Mouse (Mus musculus) retina, postnatal 7 days (tissue): ENCODE measurements around the gene Dffb.

ENCODE experiments used
- DNase-seq: peaks from one replicate; pipeline ENCODE4 v3.0.0-alpha.2; 2012; ENCODE audit warnings: low read depth, low spot score

Gene Dffb

GRCm38 (mm10) chr4:153974431-153975291 is at the start of gene Dffb, which contains the start of gene Cep104:
Gene Dffb, minus strand, starts transcription at chr4:153975126.
Gene Cep104, plus strand, starts transcription at chr4:153975194.
- peak; percentile 92 for DNase-seq

DNA sequence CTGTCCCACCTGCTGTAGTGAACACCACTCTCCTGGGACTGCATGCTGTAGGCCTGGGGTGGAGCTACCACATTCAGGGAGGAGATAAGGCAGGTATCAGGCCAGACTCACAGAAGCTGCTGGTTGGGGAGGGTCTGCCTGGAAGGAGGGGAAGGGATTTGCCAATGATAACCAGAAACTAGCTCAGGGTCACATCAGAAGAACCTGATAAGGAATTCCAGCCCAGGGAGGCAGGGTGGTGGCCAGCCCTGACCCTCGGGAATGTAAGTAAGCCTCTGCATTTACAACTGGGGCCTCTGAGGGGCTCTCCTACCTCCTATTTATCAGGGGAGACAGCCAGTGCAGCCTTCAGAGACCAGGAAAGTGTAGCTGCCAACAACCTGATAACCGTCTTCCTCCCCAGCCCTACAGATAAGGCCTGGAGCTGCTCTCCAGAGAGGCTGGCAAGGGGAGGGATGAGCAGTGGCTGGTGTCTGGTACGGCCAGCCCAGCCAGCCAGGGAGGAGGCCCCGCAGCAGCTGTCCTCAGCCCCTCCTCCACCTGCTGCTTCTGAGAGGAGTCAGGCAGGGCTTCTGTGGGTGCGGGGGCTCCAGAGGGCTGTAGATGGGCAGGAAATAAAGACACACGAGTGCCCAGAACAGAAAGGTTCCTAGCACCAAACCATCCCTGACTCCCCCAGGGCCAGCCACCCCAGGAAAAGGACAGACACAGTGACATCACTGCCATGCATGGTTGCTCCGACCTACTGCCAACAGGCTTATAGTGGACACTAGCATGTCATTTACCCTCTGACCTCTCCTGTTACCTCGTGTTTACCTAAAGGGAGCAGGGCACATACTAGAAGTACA is 49.1 kb upstream of the Dffb start:
- no peak for DNase-seq

GRCm38 (mm10) chr4:154022844-154023243 is 47.9 kb upstream of the Dffb start:
- DNase-seq, result no peak

GRCm38 (mm10) chr4:154022407-154022806 is 47.5 kb upstream of the Dffb start:
- no peak for DNase-seq

- no peak for DNase-seq
Observed at GRCm38 (mm10) chr4:154021432-154021831, 46.5 kb upstream of the Dffb start.

GRCm38 (mm10) chr4:154019571-154019970 is 44.6 kb upstream of the Dffb start:
- DNase-seq, result no peak

DNA sequence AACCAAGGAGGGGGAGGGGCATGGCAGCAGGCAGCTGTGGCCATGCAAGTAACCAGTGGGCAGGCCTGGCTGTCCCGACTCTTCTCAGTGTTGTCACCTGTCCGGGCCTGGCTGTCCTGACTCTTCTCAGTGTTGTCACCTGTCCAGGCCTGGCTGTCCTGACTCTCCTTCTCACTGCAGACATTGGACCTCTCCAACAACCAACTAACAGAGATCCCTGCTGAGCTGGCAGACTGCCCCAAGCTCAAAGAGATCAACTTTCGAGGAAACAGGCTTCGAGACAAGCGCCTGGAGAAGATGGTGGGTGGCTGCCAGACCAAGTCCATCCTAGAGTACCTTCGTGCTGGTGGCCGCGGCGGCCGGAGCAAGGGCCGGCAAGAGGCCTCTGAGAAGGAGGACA is 40.5 kb upstream of the Dffb start:
- DNase-seq, result no peak

- DNase-seq, result no peak
Observed at GRCm38 (mm10) chr4:154012132-154012882, 37.4 kb upstream of the Dffb start.

- DNase-seq, result peak; percentile 83
Observed at GRCm38 (mm10) chr4:154011646-154012089, 36.7 kb upstream of the Dffb start, which contains the start of gene Lrrc47. Gene Lrrc47, plus strand, starts transcription at chr4:154011731.

DNA sequence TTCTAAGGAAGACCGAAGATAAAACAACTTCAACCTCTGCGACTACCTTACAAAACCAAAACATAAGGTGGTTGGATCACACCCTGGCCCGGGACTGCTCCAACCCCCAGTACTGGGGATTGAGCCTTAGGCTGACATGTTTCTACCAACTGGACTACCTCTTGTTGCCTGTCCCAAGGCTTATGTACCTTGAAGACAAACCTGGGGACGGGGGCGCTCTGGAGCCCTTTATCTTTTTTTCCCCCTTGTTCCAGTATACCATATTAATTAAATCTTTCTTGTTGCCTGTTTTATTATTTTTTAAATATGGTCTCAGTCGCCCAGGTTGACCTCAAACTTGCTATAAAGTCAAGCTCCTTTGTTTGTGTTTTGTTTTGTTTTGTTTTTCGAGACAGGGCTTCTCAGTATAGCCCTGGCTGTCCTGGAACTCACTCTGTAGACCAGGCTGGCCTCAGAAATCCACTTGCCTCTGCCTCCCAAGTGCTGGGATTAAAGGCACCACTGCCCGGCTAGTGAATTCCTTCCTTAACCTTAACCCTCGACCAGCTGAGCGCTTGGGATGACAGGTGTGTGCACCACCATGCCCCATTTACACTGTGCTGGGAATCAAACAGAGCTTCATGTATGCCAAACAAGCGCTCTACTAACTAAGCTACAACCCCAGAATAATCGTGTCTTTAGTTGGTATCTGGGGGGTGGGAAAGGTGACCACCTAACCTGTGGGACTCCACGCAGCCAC is 36.1 kb upstream of the Dffb start:
- no peak for DNase-seq

GRCm38 (mm10) chr4:154007759-154008158 is 32.8 kb upstream of the Dffb start:
- no peak for DNase-seq

DNA sequence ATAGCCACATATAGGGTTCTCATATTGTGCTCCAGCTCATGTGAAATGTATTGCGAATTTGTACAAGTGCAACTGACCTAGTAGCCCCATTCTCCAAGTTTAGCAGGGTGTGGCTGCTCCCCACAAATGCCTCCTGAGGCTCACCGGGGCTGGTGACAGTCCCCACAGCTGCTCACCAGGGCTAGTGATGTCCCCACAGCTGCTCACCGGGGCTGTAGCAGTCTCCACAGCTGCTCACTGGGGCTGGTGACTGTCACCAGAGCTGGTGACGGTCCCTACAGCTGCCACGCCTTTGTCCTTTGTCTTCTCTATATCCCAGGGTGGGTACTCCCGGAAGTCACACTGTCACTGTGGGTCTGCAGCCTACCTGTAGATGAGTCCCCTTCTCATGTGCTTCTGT is 31.3 kb upstream of the Dffb start:
- DNase-seq, result no peak

DNA sequence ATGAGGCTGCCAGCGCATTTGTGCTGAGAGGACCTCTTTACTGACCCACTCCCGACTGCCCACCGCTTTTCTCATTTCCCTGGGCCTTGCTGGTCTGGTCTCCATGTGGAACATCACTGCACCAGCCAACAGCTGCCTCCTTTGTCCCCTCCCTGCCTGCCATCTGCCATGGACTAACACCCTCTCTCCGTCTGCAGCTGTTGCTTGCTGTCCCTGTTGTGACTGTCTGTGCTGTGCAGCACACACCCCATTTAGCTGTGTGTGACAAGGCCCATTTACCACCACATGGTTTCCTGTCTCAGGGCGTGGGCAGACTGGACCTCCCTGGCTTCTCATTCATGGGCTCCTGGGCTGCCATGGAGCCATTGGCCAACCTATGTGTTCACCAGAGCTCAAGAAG is 30.6 kb upstream of the Dffb start:
- no peak for DNase-seq

DNA sequence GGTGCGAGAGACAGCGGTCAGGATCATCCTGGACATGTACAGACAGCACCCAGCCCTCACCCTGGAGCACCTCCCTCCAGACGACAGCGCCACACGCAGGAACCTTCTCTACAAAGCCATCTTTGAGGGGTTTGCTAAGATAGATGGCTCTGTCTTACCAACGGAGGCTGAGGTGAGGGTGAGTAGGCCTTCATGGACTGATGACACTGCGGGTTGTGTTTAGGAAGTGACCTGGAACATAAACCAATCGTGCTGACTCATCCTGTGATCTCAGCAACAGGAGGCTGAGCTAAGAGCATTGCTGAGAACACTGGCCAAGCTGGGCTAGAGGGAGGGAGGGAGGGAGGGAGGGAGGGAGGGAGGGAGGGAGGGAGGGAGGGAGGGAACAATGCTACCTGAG is 18.6 kb upstream of the Dffb start:
- DNase-seq, result no peak

DNA sequence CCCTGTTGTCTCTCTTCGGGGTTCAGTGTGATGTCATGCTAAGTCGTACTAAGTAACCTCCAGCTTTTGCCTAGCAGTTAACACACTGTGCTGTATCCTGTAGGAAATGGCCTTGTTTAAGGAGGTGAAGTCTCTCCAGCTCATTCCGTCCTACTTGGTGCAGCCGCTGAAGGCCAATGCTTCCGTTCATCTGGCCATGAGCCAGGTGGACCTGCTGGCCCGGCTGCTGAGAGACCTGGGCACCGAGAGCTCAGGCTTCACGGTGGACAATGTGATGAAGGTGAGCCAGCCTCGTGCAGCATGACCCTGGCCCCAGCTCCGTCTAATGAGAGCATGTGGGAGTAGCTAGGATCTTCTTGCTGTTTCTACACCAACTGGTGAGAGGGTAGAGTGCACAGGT is 17.8 kb upstream of the Dffb start:
- no peak for DNase-seq

- no peak for DNase-seq
Observed at GRCm38 (mm10) chr4:153980470-153980869, 5.5 kb upstream of the Dffb start.

- no peak for DNase-seq
Observed at GRCm38 (mm10) chr4:153979243-153979642, 4.3 kb upstream of the Dffb start.

DNA sequence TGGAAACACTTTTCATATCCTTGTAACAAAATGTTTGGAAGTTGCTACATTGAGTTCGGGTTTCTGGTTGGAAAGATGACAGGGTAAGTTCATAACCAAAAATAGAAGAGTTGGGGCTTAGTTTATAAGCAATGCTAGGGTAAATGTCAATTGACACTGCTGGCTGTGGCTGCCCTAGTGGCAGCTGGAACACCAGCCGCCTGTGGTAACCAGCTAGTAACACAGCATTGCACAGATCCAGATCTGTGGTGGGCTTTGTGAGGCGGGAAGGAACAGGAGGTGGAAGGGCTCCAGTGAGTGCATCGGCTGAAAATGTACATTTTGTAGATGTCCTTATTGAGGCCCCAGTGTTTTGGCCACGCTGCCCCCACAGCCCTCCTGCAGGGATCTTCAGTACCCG is 842 bp upstream of the Dffb start:
- DNase-seq, result no peak

DNA sequence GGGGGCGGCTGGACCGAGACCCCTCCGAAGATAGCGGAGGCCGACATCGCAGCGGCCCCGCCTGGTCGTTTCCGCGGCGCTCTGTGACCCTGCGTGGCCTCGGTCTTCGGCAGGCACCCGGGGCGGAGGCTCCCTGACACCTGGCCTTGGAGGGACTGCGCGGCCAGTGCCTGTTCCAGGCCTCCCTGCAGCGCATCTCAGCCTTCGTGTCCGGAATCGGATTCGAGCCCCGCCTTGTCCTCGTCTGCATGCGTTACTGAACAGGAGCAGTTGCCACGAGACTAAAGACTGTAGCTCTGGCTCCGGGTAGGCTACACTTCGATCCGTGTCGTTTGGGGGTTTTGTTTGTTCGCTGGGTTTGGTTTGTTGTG is 351 bp upstream of the Dffb start:
- no peak for DNase-seq

DNA sequence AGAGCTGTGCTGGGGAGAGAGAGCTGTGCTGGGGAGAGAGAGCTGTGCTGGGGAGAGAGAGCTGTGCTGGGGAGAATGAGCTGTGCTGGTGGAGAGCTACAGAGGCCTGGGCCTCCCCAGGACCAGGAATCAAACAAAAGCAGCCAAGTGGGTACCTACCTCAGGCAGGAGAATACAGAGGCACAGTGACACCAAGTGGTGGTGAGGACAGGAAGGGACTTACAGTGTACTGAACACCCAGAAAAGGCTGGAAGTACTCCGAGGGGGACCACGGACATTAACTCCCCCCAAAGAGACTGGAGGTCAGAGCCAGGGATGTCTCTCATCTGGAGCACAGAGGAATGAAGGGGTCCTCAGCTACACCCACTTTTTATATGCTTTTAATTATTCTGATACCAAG is 6.9 kb downstream of the Dffb start:
- DNase-seq, result no peak

DNA sequence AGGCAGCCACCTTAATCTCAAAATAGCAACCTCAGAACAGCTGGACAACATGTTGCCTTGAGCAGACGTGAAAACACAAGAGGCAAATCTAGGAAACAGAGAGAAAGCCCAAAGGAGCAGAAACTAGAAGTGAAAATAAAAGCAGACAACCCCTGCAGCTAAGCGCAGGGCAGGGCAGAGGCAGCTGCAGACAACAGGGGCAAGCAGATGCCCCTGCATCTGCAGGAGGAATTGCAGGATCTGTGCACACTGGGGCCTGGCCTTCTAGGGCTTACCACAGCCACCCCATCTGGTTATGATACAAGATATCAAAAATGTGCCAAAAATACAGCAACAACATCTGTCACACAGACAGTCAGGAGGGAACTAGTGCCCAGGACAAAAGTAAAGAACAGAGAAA is 7.4 kb downstream of the Dffb start:
- DNase-seq, result no peak
